Mouse (Mus musculus) kidney, adult 9 months (tissue): ENCODE measurements around the gene Etv1.

Source experiments
- DNase-seq: peaks from one replicate; pipeline ENCODE4 v3.0.0; 2022

Etv1 gene

DNA sequence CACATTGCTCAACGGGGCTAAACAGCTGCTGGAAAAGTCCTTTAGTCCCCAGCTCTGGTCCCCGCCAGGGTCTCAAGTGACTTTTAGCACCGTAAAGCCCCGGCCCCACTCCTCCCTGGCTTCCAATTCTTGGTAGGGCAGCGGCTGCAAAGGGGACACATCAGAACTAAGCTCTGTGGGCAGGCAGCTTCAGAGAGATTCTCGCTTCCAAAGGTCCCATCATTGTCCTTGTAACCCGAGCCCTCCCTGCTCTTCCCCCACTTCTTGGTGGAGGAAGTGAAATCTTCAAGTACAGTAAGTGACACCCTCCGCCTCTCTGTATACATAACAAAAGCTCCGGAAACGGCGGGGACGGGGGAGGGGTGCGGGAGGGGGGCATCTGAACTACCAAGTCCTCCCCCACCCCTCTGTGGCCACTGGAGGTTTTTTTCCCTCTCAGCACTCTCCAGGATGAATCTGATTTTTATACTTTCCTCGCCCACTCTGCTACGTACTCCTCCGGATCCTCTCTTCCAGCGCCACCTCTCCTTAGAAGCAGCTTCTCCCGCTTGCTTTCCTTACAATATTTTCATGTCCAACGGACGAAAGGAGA, at the start of gene Etv1:
Etv1 (plus strand) TSS at position 195 of the 592 bp plus-strand sequence.
- DNase-seq = peak; percentile 33

DNA sequence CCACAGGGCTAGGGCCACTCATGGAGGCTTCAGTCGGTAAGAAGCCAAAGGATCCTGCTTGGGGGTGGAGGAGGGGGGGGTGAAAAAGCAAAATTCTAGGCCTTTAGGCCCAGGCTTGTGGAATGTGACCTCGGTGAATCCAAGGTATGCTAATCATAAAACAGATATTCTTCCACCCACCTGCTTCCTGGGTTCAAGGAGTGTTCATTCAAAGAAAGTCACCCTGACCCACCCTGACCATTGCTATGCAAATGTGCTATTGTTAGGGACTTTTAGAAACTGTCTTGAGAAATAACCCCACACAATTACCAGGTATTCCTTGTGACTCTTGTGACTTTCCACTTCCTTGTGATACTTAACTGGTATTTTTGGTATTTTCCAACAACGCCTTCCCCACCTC, 49.5 kb upstream of the Etv1 start:
- no peak for DNase-seq

DNA sequence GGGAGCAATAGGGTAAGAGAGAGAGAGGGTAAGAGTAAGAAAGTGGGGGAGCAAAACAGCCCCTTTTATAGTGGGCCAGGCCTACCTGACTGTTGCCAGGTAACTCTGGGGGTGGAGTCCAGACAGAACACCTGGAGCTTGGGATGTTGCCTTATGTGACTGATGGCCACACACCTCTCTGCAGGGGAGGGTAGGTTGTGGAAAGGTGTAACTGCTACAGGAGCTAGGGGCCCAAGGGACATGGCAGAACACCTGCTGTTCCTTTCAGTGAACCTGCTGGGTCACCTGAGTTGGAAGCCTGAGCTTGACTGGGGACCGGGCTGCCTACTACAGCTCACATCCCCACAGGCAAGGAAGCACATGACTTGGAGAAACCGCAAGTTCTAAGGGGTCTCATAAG, 48.4 kb upstream of the Etv1 start:
- DNase-seq = no peak

DNA sequence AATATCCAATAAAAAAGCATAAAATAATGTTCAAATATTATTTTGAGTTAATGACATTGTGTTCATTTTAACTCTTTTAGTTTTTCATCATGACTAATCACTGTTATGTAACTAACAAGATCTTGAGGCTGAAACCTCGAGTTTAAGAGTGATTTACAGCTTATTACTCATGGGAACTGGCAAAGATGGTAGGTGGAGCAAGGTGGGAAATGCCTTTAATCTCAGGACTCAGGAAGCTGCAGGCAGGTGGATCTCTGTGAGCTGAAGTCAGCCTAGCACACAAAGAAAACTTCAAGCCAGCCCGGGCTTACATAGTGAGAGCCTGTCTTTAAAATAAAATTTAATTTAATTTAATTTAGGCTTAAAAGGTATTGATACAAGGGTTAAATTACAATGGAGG, 19.9 kb upstream of the Etv1 start:
- DNase-seq = no peak

GRCm38 (mm10) chr12:38777316-38777715, 1.9 kb upstream of the Etv1 start:
- peak; percentile 14 for DNase-seq

GRCm38 (mm10) chr12:38777957-38778298, 1.3 kb upstream of the Etv1 start:
- DNase-seq = no peak

GRCm38 (mm10) chr12:38778299-38779075, 693 bp upstream of the Etv1 start:
- DNase-seq = peak; percentile 95

DNA sequence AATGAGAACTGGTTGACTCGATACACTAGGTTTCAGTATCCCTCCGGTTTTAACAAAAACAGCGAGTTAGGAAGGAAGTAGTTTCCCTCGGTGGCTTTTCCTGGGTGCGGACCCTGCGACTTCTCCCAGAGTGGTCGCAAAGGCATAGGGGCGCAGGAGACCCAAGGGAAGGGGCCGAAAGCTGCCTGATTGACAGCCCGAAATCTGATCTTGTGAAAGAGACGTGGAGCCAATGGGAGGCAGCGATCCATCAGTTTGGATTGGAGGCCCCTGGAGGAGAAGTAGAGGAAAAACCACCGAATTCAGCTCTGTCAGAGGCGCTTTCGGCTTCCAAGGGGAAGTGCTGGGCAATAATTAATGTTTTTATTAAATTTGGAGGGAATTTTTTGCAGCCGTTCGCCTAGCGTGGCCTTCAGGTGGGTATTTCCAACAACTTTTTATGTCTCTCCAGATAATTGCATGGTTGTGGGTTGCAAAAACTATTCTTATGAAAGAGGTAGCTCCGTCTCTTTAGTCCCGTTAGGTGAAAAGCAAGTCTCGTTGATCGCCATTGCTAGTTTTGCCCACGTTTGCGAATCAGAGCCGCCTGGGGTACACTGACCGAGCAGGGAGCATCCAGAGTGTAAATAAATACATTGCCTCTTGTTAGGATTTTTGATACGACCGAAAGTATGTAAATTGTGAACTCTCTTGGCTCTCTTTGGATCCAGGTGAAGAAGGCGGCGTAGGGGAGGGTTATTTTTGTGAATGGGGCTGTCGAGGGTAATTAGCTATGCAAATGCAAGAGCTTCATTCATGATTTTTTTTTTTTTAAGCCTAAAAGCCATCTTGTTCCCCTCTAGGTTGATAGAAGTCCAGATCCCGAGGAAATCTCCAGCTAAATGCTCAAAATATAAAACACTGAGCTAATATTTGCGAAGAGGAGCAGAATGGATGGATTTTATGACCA, 1.1 kb downstream of the Etv1 start:
- DNase-seq = peak; percentile 77

DNA sequence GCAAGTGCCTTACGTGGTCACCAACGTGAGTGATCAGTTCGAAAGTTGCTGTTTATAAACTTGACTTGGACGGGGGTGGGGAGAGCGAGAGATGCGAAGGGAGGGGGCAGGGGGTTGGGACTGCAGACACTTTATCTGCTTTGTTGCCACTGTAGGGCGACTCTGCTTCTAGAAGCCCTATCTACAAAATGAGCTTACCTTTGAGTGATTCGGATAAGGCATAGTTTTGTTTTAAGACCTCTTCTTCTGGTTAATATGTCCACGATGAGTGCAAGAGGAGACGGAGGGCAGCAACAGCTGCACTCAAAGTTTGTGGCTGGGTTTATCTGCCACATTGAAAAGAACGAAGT, 1.8 kb downstream of the Etv1 start:
- peak; percentile 43 for DNase-seq

DNA sequence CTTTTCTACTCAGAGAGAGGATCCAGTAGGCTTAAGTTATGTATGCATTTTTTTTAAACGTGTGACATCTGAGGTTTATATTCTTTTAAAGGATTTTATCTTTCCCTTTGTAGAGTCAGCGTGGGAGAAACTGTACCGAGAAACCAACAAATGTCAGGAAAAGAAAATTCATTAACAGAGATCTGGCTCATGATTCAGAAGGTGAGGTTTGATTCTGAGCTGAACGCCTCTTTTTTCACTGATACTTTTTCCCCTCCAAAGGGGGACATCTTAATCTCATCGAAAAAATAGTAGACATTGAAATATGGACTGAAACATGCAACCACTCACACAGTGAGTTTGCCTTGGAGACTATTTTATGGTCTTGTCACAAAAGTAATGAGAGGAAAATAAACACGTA, 2.5 kb downstream of the Etv1 start:
- DNase-seq = no peak

- no peak for DNase-seq
Measured at GRCm38 (mm10) chr12:38783291-38783690, 4.1 kb downstream of the Etv1 start.

GRCm38 (mm10) chr12:38784221-38784620, 5.0 kb downstream of the Etv1 start:
- no peak for DNase-seq

- no peak for DNase-seq
Measured at GRCm38 (mm10) chr12:38786571-38786970, 7.4 kb downstream of the Etv1 start.

- no peak for DNase-seq
Measured at GRCm38 (mm10) chr12:38787704-38788103, 8.5 kb downstream of the Etv1 start.

DNA sequence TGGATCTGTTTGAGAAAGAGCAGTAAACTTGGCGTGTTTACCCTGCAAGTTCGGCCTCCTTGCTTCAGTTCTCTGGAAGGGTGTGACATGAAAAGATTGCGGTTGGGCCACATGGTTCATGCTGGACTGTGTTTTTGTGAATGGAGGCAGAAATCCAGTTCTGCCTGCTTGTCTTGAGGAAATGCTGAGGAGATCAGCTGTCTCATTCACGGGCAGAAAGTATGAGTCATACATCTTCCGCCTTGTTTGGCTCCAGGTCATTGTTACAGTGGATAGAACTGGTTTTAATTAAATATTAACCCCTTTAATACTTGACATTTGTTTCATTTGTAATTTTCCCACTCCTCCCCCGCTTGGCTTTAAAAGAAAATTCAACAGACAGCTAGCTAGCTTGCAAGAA, 9.4 kb downstream of the Etv1 start:
- DNase-seq = peak; percentile 83

- no peak for DNase-seq
Measured at GRCm38 (mm10) chr12:38789789-38790355, 10.7 kb downstream of the Etv1 start.

- no peak for DNase-seq
Measured at GRCm38 (mm10) chr12:38793076-38793475, 13.9 kb downstream of the Etv1 start.

- peak; percentile 60 for DNase-seq
Measured at GRCm38 (mm10) chr12:38793697-38794096, 14.5 kb downstream of the Etv1 start.

GRCm38 (mm10) chr12:38807031-38807430, 27.9 kb downstream of the Etv1 start:
- DNase-seq = no peak

GRCm38 (mm10) chr12:38812392-38812791, 33.2 kb downstream of the Etv1 start:
- DNase-seq = no peak

DNA sequence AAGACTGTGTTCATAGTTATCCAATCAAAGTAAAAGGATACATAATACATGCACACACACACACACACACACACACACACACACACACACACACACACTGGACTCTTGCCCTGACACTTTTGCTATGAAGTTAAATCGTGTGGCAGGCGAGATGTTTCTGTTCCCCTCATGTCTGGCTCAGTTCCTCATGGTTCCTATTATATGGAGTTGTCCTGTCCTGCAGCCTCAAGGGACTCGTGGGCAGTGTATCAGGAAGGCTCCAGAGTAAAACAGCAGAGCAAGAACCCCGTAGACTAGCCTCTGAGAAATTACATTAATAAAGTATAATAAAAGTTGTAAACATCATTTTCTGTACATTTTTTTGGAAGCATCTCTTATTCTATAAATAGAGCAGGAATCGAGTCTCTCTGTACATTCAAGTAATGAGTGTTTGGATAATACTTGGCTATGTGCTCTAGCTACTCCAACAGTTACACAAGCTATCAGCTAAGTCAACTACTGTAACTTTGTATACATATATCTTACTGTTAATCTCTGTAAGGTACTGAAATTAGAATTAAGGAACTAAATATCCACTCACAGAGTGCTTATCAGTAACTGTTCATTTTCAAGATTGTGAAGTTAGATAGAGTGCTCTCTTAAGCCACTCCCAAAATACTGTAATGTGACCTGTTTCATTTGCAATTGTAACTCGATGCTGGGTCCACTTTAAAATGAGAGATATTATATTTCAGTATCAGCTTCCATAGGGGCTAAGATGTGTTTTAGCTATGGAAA, 35.0 kb downstream of the Etv1 start:
- DNase-seq = no peak

- DNase-seq = no peak
Measured at GRCm38 (mm10) chr12:38816235-38816634, 37.1 kb downstream of the Etv1 start.

- no peak for DNase-seq
Measured at GRCm38 (mm10) chr12:38818320-38818719, 39.1 kb downstream of the Etv1 start.
